Mouse (Mus musculus) embryonic facial prominence, embryonic 10.5 days (tissue): ENCODE measurements around the gene Zfp513. TPM values are rescaled to one million over a fixed set of nuclear protein-coding genes. Genes with fewer than 3 reads are reported as not detected.

ENCODE experiments used
- DNase-seq: peaks from one replicate; pipeline ENCODE4 v3.0.0-alpha.2; 2017; ENCODE audit warnings: low spot score
- H3K27ac ChIP-seq: fragments of 300-500 bp; sonication (generic); replicated peaks from 2 replicates; pipeline ENCODE4 v1.5.1; 2016; ENCODE audit warnings: mild to moderate bottlenecking
- H3K27me3 ChIP-seq: fragments of 300-500 bp; sonication (generic); replicated peaks from 2 replicates; pipeline ENCODE4 v1.6.1; 2016; ENCODE audit warnings: low read depth, mild to moderate bottlenecking; ENCODE audit not compliant: poor library complexity, severe bottlenecking
- H3K36me3 ChIP-seq: fragments of 300-500 bp; sonication (generic); replicated peaks from 2 replicates; pipeline ENCODE4 v1.6.1; 2016; ENCODE audit warnings: mild to moderate bottlenecking, moderate library complexity
- H3K4me1 ChIP-seq: fragments of 300-500 bp; sonication (generic); 2 replicates; pipeline ENCODE4 v1.6.1; 2016
- H3K4me3 ChIP-seq: fragments of 300-500 bp; sonication (generic); 2 replicates; pipeline ENCODE4 v1.5.1; 2016; ENCODE audit warnings: mild to moderate bottlenecking, moderate library complexity
- H3K9me3 ChIP-seq: fragments of 300-500 bp; sonication (generic); 2 replicates; pipeline ENCODE4 v1.6.1; 2016; ENCODE audit warnings: mild to moderate bottlenecking
- WGBS: fragments of 180-500 bp; shearing (Covaris S2); methylation state at CpG from one replicate; pipeline ENCODE4 v1.1.7; 2016; 5-methylcytosine and 5-hydroxymethylcytosine counted together
- polyA plus RNA-seq: library from polyadenylated mRNA; unstranded; fragments of >200 nt; fragmentation: Nextera tagmentation; extraction: Ambion mirVana; gene quantifications from 2 replicates; pipeline ENCODE4 v1.2.1, GENCODE M21; 2016

Gene Zfp513
- polyA plus RNA-seq, 1 experiment from 2014 or later = 11.4 TPM

GRCm38 (mm10) chr5:31183678-31184077, 18.4 kb downstream of the Zfp513 start:
- H3K4me1 ChIP-seq = peaks cover 10% of the 10 kb centered on the region; the same call in 1 of the 2 replicates
- H3K27me3 ChIP-seq = no peaks in the 10 kb centered on the region
- DNase-seq = no peak
- no peak overlapping the region for H3K27ac ChIP-seq
- H3K9me3 ChIP-seq = no peaks in the 10 kb centered on the region
- WGBS = 67% methylated on average over 4 of the region's 4 CpGs
- peaks cover 25% of the 10 kb centered on the region for H3K36me3 ChIP-seq
- no peak overlapping the region for H3K4me3 ChIP-seq

- Histone ChIP-seq H3K36me3 (peaks cover 14% of the 10 kb centered on the region), H3K4me3 (peak overlapping the region; percentile 71; the same call in 1 of the 2 replicates), H3K9me3 (no peaks in the 10 kb centered on the region), H3K4me1 (peaks cover 12% of the 10 kb centered on the region; the same call in 1 of the 2 replicates), H3K27ac (no peak overlapping the region), H3K27me3 (no peaks in the 10 kb centered on the region)
- no peak for DNase-seq
- WGBS = 92% methylated on average over 9 of the region's 9 CpGs
These were observed 20.8 kb downstream of the Zfp513 start for GRCm38 (mm10) chr5:31181183-31181770.

GRCm38 (mm10) chr5:31179766-31180630, 22.1 kb downstream of the Zfp513 start, which contains the start of the genes Gm29609 and Gtf3c2:
Gene Gm29609 (minus strand): TSS chr5:31179911.
Gene Gtf3c2 (minus strand): TSS chr5:31180144.
- Histone ChIP-seq H3K4me1 (peaks cover 12% of the 10 kb centered on the region; the same call in 1 of the 2 replicates), H3K27me3 (no peaks in the 10 kb centered on the region), H3K4me3 (peak within 1 kb of the TSS; percentile 71), H3K27ac (peak within 1 kb of the TSS; percentile 94), H3K36me3 (peaks cover 17% of the 10 kb centered on the region), H3K9me3 (no peaks in the 10 kb centered on the region)
- WGBS = under 1% methylated on average over 59 of the region's 59 CpGs
- peak; percentile 94 for DNase-seq

- Histone ChIP-seq H3K9me3 (no peaks in the 10 kb centered on the region), H3K27ac (peak overlapping the region; percentile 94), H3K4me1 (peaks cover 12% of the 10 kb centered on the region; the same call in 1 of the 2 replicates), H3K4me3 (peak overlapping the region; percentile 71), H3K27me3 (no peaks in the 10 kb centered on the region), H3K36me3 (peaks cover 24% of the 10 kb centered on the region)
- under 1% methylated on average over 25 of the region's 25 CpGs for WGBS
- DNase-seq = peak; percentile 59
These were observed 22.8 kb downstream of the Zfp513 start for GRCm38 (mm10) chr5:31179301-31179765.

GRCm38 (mm10) chr5:31168630-31169029, 33.5 kb downstream of the Zfp513 start:
- no peak overlapping the region for H3K4me3 ChIP-seq
- H3K27me3 ChIP-seq = no peaks in the 10 kb centered on the region
- no peaks in the 10 kb centered on the region for H3K4me1 ChIP-seq
- no peaks in the 10 kb centered on the region for H3K9me3 ChIP-seq
- no peak overlapping the region for H3K27ac ChIP-seq
- peaks cover 99% of the 10 kb centered on the region for H3K36me3 ChIP-seq
- no peak for DNase-seq
- 90% methylated on average over 4 of the region's 4 CpGs for WGBS

- WGBS = 94% methylated on average over 1 of the region's 1 CpGs
- no peak for DNase-seq
- Histone ChIP-seq H3K4me3 (no peak overlapping the region), H3K4me1 (no peaks in the 10 kb centered on the region), H3K27me3 (no peaks in the 10 kb centered on the region), H3K9me3 (no peaks in the 10 kb centered on the region), H3K27ac (no peak overlapping the region), H3K36me3 (peaks cover 100% of the 10 kb centered on the region)
These were observed 37.2 kb downstream of the Zfp513 start for GRCm38 (mm10) chr5:31164878-31165277.

- Histone ChIP-seq H3K36me3 (peaks cover 100% of the 10 kb centered on the region), H3K4me1 (no peaks in the 10 kb centered on the region), H3K27me3 (no peaks in the 10 kb centered on the region), H3K9me3 (no peaks in the 10 kb centered on the region), H3K4me3 (no peak overlapping the region), H3K27ac (no peak overlapping the region)
- no peak for DNase-seq
These were observed 39.6 kb downstream of the Zfp513 start for GRCm38 (mm10) chr5:31162462-31162861.

- Histone ChIP-seq H3K4me3 (peak within 1 kb of the TSS; percentile 67), H3K36me3 (peaks cover 63% of the 10 kb centered on the region), H3K9me3 (no peaks in the 10 kb centered on the region), H3K27me3 (no peaks in the 10 kb centered on the region), H3K27ac (peak within 1 kb of the TSS; percentile 84), H3K4me1 (peaks cover 10% of the 10 kb centered on the region)
- DNase-seq = peak; percentile 89
- under 1% methylated on average over 19 of the region's 19 CpGs for WGBS
These were observed 48.0 kb downstream of the Zfp513 start, which contains the start of gene Mpv17 for GRCm38 (mm10) chr5:31154152-31154553. Gene Mpv17 (minus strand): TSS chr5:31154251.

GRCm38 (mm10) chr5:31153516-31154151, 48.5 kb downstream of the Zfp513 start:
- Histone ChIP-seq H3K4me1 (peaks cover 10% of the 10 kb centered on the region), H3K36me3 (peaks cover 60% of the 10 kb centered on the region), H3K9me3 (no peaks in the 10 kb centered on the region), H3K27me3 (no peaks in the 10 kb centered on the region), H3K27ac (peak overlapping the region; percentile 84), H3K4me3 (peak overlapping the region; percentile 67)
- WGBS = 42% methylated on average over 6 of the region's 6 CpGs
- DNase-seq = no peak

- Histone ChIP-seq H3K9me3 (no peaks in the 10 kb centered on the region), H3K4me3 (no peak overlapping the region), H3K36me3 (peaks cover 55% of the 10 kb centered on the region), H3K27me3 (no peaks in the 10 kb centered on the region), H3K27ac (no peak overlapping the region), H3K4me1 (peaks cover 10% of the 10 kb centered on the region)
- DNase-seq = no peak
- 90% methylated on average over 3 of the region's 3 CpGs for WGBS
These were observed 50.4 kb downstream of the Zfp513 start for GRCm38 (mm10) chr5:31151746-31152145.

- H3K36me3 ChIP-seq = peaks cover 55% of the 10 kb centered on the region
- no peak for DNase-seq
- H3K9me3 ChIP-seq = no peaks in the 10 kb centered on the region
- H3K4me1 ChIP-seq = peaks cover 10% of the 10 kb centered on the region
- WGBS = 90% methylated on average over 4 of the region's 4 CpGs
- H3K27me3 ChIP-seq = no peaks in the 10 kb centered on the region
- no peak overlapping the region for H3K27ac ChIP-seq
- H3K4me3 ChIP-seq = no peak overlapping the region
These were observed 52.3 kb downstream of the Zfp513 start for GRCm38 (mm10) chr5:31149781-31150180.
